Mouse (Mus musculus) CH12.LX (cell line): ENCODE results near the gene Tmem131l. TPM values are rescaled to one million over a fixed set of nuclear protein-coding genes. Genes with fewer than 3 reads are reported as not detected.
"Not testable (repeated sequence)": the region's sequence is repeated elsewhere in the genome, so short reads cannot be mapped to it uniquely, and the experiment has no call there.

ENCODE experiments used
- DNase-seq: peaks from one replicate; pipeline ENCODE4 v3.0.0-alpha.2; 2013; ENCODE audit errors: extremely low read depth
- H3K27ac ChIP-seq: 2 replicates; pipeline ENCODE4 v1.5.1; 2012; ENCODE audit warnings: low read depth, mild to moderate bottlenecking, control low read depth, moderate library complexity; ENCODE audit not compliant: insufficient read depth
- H3K27me3 ChIP-seq: replicated peaks from 2 replicates; pipeline ENCODE3; 2012; ENCODE audit warnings: inconsistent platforms
- H3K36me3 ChIP-seq, 2 experiments: replicated peaks in 1 of 2; 2 replicates each; pipeline versions ENCODE3 to v1.6.1; 2012; ENCODE audit warnings: inconsistent platforms in 1 of 2, low read length in 1 of 2, mild to moderate bottlenecking in 1 of 2, mixed read lengths in 1 of 2, moderate library complexity in 1 of 2; ENCODE audit not compliant: control insufficient read depth in 1 of 2, insufficient read depth in 1 of 2
- H3K4me1 ChIP-seq, 2 experiments: 2 replicates each; pipeline ENCODE4 v1.6.1; 2012; ENCODE audit warnings: inconsistent platforms in 1 of 2, moderate library complexity in 1 of 2; ENCODE audit not compliant: insufficient read depth in 2 of 2, control insufficient read depth in 1 of 2
- H3K4me2 ChIP-seq: 2 replicates; pipeline ENCODE4 v1.6.1; 2012; ENCODE audit warnings: low read depth, mild to moderate bottlenecking, control low read depth; ENCODE audit not compliant: poor library complexity, insufficient read depth, severe bottlenecking
- H3K4me3 ChIP-seq, 3 experiments: fragments of 150-350 bp in 1 of 3; sonication (generic) in 1 of 3; replicated peaks in 1 of 3; 2 replicates each; pipeline versions ENCODE3 to v1.5.1; 2011 to 2012; ENCODE audit warnings: low read depth in 2 of 3, low read length in 2 of 3, mild to moderate bottlenecking in 2 of 3, moderate library complexity in 2 of 3, control low read depth in 1 of 3, improper control_type of control experiment in 1 of 3, inconsistent platforms in 1 of 3, mixed read lengths in 1 of 3; ENCODE audit not compliant: poor library complexity in 1 of 3
- H3K79me2 ChIP-seq: replicated peaks from 2 replicates; pipeline ENCODE4 v1.6.1; 2012; ENCODE audit warnings: mild to moderate bottlenecking, moderate library complexity; ENCODE audit not compliant: control insufficient read depth, poor library complexity, insufficient read depth, severe bottlenecking; ENCODE audit errors: extremely low read depth
- H3K9ac ChIP-seq: 2 replicates; pipeline ENCODE4 v1.6.1; 2012; ENCODE audit warnings: low read depth, mild to moderate bottlenecking, control low read depth, moderate library complexity; ENCODE audit not compliant: insufficient read depth
- H3K9me3 ChIP-seq: replicated peaks from 2 replicates; pipeline ENCODE3; 2012; ENCODE audit warnings: low read length, inconsistent platforms, mixed read lengths
- CHD2 ChIP-seq: IDR thresholded peaks from 2 replicates; pipeline ENCODE4 v1.6.1; 2011; ENCODE audit warnings: low read length, improper control_type of control experiment
- CTCF ChIP-seq, 2 experiments: IDR thresholded peaks in 1 of 2; conservative IDR thresholded peaks in 1 of 2; 2 replicates each; pipeline ENCODE4 v1.5.1; 2011 to 2012; ENCODE audit warnings: low read depth in 2 of 2, low read length in 2 of 2, improper control_type of control experiment in 1 of 2, inconsistent platforms in 1 of 2, mild to moderate bottlenecking in 1 of 2, moderate library complexity in 1 of 2
- E2F4 ChIP-seq: IDR thresholded peaks from 2 replicates; pipeline ENCODE4 v1.6.1; 2011; ENCODE audit warnings: low read depth, low read length, improper control_type of control experiment; ENCODE audit not compliant: insufficient replicate concordance
- ELF1 ChIP-seq: IDR thresholded peaks from 2 replicates; pipeline ENCODE4 v1.6.1; 2014; ENCODE audit warnings: low read depth, mild to moderate bottlenecking, inconsistent platforms, low read length, improper control_type of control experiment
- ETS1 ChIP-seq: conservative IDR thresholded peaks from 2 replicates; pipeline ENCODE4 v1.6.1; 2012; ENCODE audit warnings: low read depth, mild to moderate bottlenecking, inconsistent platforms, low read length, improper control_type of control experiment, moderate library complexity
- IRF4 ChIP-seq: IDR thresholded peaks from 2 replicates; pipeline ENCODE4 v1.6.1; 2014; ENCODE audit warnings: low read depth, mild to moderate bottlenecking, inconsistent platforms, low read length, improper control_type of control experiment
- MEF2A ChIP-seq: IDR thresholded peaks from 2 replicates; pipeline ENCODE4 v1.6.1; 2014; ENCODE audit warnings: low read depth, mild to moderate bottlenecking, inconsistent platforms, low read length, improper control_type of control experiment, borderline replicate concordance
- MYC ChIP-seq: IDR thresholded peaks from 2 replicates; pipeline ENCODE4 v1.6.1; 2011; ENCODE audit warnings: low read depth, mild to moderate bottlenecking, improper control_type of control experiment, low read length
- NELFE ChIP-seq: IDR thresholded peaks from 2 replicates; pipeline ENCODE4 v1.6.1; 2011; ENCODE audit warnings: low read depth, low read length, improper control_type of control experiment
- NRF1 ChIP-seq: IDR thresholded peaks from 2 replicates; pipeline ENCODE4 v1.6.1; 2014; ENCODE audit warnings: low read depth, mild to moderate bottlenecking, inconsistent platforms, low read length, improper control_type of control experiment, moderate library complexity
- PAX5 ChIP-seq: IDR thresholded peaks from 2 replicates; pipeline ENCODE4 v1.6.1; 2012; ENCODE audit warnings: low read length, inconsistent platforms, mixed read lengths
- RAD21 ChIP-seq: IDR thresholded peaks from 2 replicates; pipeline ENCODE4 v1.6.1; 2011; ENCODE audit warnings: low read depth, mild to moderate bottlenecking, low read length, improper control_type of control experiment, moderate library complexity
- RCOR1 ChIP-seq: conservative IDR thresholded peaks from 2 replicates; pipeline ENCODE4 v1.6.1; 2012; ENCODE audit warnings: low read depth, mild to moderate bottlenecking, inconsistent platforms, low read length, improper control_type of control experiment
- SMC3 ChIP-seq: IDR thresholded peaks from 2 replicates; pipeline ENCODE4 v1.6.1; 2011; ENCODE audit warnings: low read depth, low read length, improper control_type of control experiment
- TCF12 ChIP-seq: IDR thresholded peaks from 2 replicates; pipeline ENCODE4 v1.6.1; 2014; ENCODE audit warnings: low read depth, mild to moderate bottlenecking, inconsistent platforms, low read length, improper control_type of control experiment
- UBTF ChIP-seq: IDR thresholded peaks from 2 replicates; pipeline ENCODE4 v1.6.1; 2012; ENCODE audit warnings: low read depth, mild to moderate bottlenecking, inconsistent platforms, low read length, improper control_type of control experiment, moderate library complexity
- USF2 ChIP-seq: conservative IDR thresholded peaks from 2 replicates; pipeline ENCODE4 v1.6.1; 2011; ENCODE audit warnings: low read depth, low read length, improper control_type of control experiment
- ZC3H11A ChIP-seq: IDR thresholded peaks from 2 replicates; pipeline ENCODE4 v1.6.1; 2012; ENCODE audit warnings: low read depth, mild to moderate bottlenecking, inconsistent platforms, low read length, improper control_type of control experiment
- ZMIZ1 ChIP-seq: IDR thresholded peaks from 2 replicates; pipeline ENCODE4 v1.6.1; 2012; ENCODE audit warnings: low read depth, mild to moderate bottlenecking, inconsistent platforms, low read length, improper control_type of control experiment
- ZNF384 ChIP-seq: IDR thresholded peaks from 2 replicates; pipeline ENCODE4 v1.6.1; 2012; ENCODE audit warnings: low read depth, low read length, improper control_type of control experiment, inconsistent platforms
- dilution Hi-C: fragments of 300-500 bp; cut with MboI; formaldehyde crosslinking; loops from 2 replicates; pipeline ENCODE4 v1.14.3; 2020; ENCODE audit warnings: low sequenced_read_pairs; ENCODE audit not compliant: extremely low pct_unique_long_range_greater_than_20kb, extremely low pct_ligation_motif_present
- in situ Hi-C: fragments of 300-500 bp; cut with MboI; formaldehyde crosslinking; loops from 3 replicates; pipeline ENCODE4 v1.14.3; 2019; ENCODE audit warnings: low sequenced_read_pairs, low pct_ligation_motif_present, low pct_unique_long_range_greater_than_20kb, mixed read lengths
- polyA plus RNA-seq: library from polyadenylated mRNA; unstranded; fragments of >175 nt; gene quantifications from 2 replicates; pipeline ENCODE4 v1.2.1, GENCODE M21; 2012; ENCODE audit warnings: low read depth; ENCODE audit not compliant: insufficient read length
- total RNA-seq, 2 experiments: library from RNA; depleted of rRNA; stranded (reverse); fragments of 300-350 nt in 1 of 2; fragments of >200 nt in 1 of 2; gene quantifications; 2 replicates each; pipeline ENCODE4 v1.2.3; 2012 to 2014

Tmem131l gene
- total and polyA plus RNA-seq, 3 experiments: 32.7 to 89.7 (median 37.1) TPM

DNA sequence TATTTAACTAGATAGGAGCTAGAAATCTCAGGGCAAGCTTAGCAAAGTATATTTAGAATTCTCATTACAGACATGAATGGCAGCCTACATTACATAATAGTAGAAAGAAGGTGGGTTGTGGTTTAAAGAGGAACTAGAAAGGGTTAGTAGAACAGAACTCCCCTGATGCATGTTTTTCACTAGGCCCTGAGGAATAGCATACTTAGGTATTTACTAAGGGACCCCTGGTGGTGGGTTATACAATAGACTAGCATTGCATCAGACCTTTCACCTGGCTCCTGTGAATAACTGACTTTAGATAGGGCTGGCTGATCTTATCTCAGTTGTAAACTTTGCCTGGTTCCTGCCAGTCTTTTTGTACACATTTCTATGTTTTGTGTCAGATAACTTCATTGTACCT is 172.9 kb downstream of the Tmem131l start:
- H3K27me3 ChIP-seq, H3K4me3 ChIP-seq, H3K79me2 ChIP-seq, dilution Hi-C loops, H3K9ac ChIP-seq, H3K9me3 ChIP-seq, H3K4me2 ChIP-seq, in situ Hi-C loops, H3K36me3 ChIP-seq, H3K27ac ChIP-seq: not testable (repeated sequence)
- peak; percentile 46 for DNase-seq
- TF ChIP-seq SMC3: peak; percentile 40
- peak; percentile 9 for TF ChIP-seq RAD21
- peak in 1 of 2 experiments; percentile 47; a peak in 2 of 4 replicates for TF ChIP-seq CTCF (conservative IDR thresholded peaks at IDR 0.05 in 1 of 2, IDR thresholded peaks at IDR 0.05 in 1 of 2; ENCODE audit: low read depth in 2 of 2, low read length in 2 of 2)
- H3K4me1 ChIP-seq: peaks cover 2 to 39% of the 10 kb centered on the region in 2 experiments

DNA sequence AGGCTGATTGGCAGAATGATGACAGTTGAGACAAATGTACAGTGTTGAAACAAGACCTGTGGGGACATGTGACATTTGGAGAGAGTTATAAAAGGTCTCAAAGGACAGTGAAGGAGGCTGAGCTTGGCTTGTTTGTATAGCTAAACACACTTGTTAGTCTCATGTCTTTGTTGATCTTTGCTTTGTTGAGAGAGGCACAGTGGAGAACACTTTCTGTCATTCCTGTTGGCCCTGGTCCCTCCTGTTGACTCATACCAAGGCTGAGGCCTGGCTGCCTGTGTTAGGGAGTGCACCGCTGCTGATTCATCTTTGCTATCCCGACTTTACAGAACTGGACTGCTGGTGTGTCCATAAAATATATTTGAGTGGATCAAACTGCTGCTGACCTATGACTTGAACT is 174.8 kb downstream of the Tmem131l start:
- no peak overlapping the region for H3K4me3 ChIP-seq
- dilution Hi-C loops: no loop called here
- no peak overlapping the region for H3K27ac ChIP-seq
- no peak overlapping the region for H3K9ac ChIP-seq
- no peak for DNase-seq
- no peaks in the 10 kb centered on the region for H3K9me3 ChIP-seq
- no peaks in the 10 kb centered on the region for H3K36me3 ChIP-seq
- in situ Hi-C loops: no loop called here
- H3K4me1 ChIP-seq: peaks cover 2 to 43% of the 10 kb centered on the region in 2 experiments
- H3K4me2 ChIP-seq: no peak overlapping the region
- H3K27me3 ChIP-seq: no peaks in the 10 kb centered on the region
- H3K79me2 ChIP-seq: no peaks in the 10 kb centered on the region
- no peak for TF ChIP-seq RAD21
- no peak for TF ChIP-seq E2F4
- no peak for TF ChIP-seq NELFE
- TF ChIP-seq RCOR1: no peak

DNA sequence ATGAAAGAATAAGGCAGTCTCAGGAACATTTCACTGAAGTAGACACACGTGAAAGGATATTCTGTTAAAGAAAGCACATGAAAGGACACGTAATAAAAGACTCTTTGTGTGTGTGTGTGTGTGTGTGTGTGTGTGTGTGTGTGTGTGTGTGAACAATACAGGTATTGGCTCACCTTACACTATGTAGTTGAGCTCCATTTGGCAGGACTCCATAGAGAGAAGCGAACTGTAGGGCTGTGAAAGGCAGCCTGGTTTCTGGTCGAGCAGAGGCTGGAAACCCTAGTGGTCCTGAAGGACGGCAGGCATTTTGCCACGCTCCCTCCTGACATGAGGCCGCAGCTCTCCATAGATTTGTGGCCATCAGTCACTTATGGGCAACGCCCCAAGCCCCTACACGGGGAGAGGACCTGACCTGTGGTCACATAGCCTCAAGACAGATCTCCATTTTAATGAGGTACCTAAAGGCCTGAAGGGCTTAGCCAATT is 175.9 kb downstream of the Tmem131l start:
- Histone ChIP-seq H3K27ac (no peak overlapping the region), H3K79me2 (no peaks in the 10 kb centered on the region), H3K9me3 (no peaks in the 10 kb centered on the region), H3K9ac (no peak overlapping the region), H3K4me2 (no peak overlapping the region), H3K27me3 (no peaks in the 10 kb centered on the region), H3K4me3 (no peak overlapping the region), H3K4me1 (peaks cover 2 to 43% of the 10 kb centered on the region in 2 experiments), H3K36me3 (no peaks in the 10 kb centered on the region)
- no peak for DNase-seq
- dilution Hi-C loops (no loop called here), in situ Hi-C loops (no loop called here)
- TF ChIP-seq ZNF384: no peak
- no peak for TF ChIP-seq TCF12
- no peak for TF ChIP-seq E2F4
- no peak for TF ChIP-seq MEF2A
- TF ChIP-seq ZC3H11A: no peak
- no peak for TF ChIP-seq UBTF
- TF ChIP-seq PAX5: no peak
- no peak for TF ChIP-seq CHD2
- TF ChIP-seq MYC: no peak
- TF ChIP-seq NRF1: no peak
- TF ChIP-seq IRF4: no peak
- no peak for TF ChIP-seq NELFE
- TF ChIP-seq USF2: no peak
- no peak for TF ChIP-seq ZMIZ1
- no peak for TF ChIP-seq ELF1
- no peak for TF ChIP-seq ETS1
